Mouse (Mus musculus): Measurements from ENCODE around the gene Glp2r. TPM values are rescaled to one million over a fixed set of nuclear protein-coding genes. Genes with fewer than 3 reads are reported as not detected.

Glp2r gene
- polyA plus RNA-seq, 1 experiment from 2014 or later: 0.05 TPM

- H3K27me3 ChIP-seq: no peaks in the 10 kb centered on the region
- H3K36me3 ChIP-seq: no peaks in the 10 kb centered on the region
- WGBS: 77% methylated on average over 9 of the region's 9 CpGs
- H3K27ac ChIP-seq: no peak overlapping the region
- H3K9ac ChIP-seq: no peak overlapping the region
- no peak for ATAC-seq (ENCODE audit: low FRiP score, low read depth)
- no peak overlapping the region for H3K4me2 ChIP-seq (replicated peaks)
- 0 out of 2 replicates have a peak, but pooled peaks cover 4% of the 10 kb centered on the region for H3K4me1 ChIP-seq
- H3K9me3 ChIP-seq: no peaks in the 10 kb centered on the region
- H3K4me3 ChIP-seq: no peak overlapping the region
These were observed 158.7 kb downstream of the Glp2r start for GRCm38 (mm10) chr11:67612158-67612839.

Other genes with a start within 250 kb of the Glp2r start
- not detected in 2 replicates for gene Rcvrn, start 75.8 kb downstream of the Glp2r start, polyA plus RNA-seq (2015; fragmentation: Nextera tagmentation; extraction: Ambion mirVana)
- not detected in 2 replicates for gene Gsg1l2, start 3.5 kb upstream of the Glp2r start, polyA plus RNA-seq (2015; fragmentation: Nextera tagmentation; extraction: Ambion mirVana)
- 5.4 and 5.7 TPM in 2 replicates for gene Dhrs7c, start 27.0 kb upstream of the Glp2r start, polyA plus RNA-seq (2015; fragmentation: Nextera tagmentation; extraction: Ambion mirVana)
- gene Usp43, start 151.0 kb upstream of the Glp2r start, polyA plus RNA-seq (2015; fragmentation: Nextera tagmentation; extraction: Ambion mirVana): 0.51 and 0.63 TPM in 2 replicates
- gene Cfap52, start 194.5 kb upstream of the Glp2r start, polyA plus RNA-seq (2015; fragmentation: Nextera tagmentation; extraction: Ambion mirVana): 0.76 and 1.0 TPM in 2 replicates
- gene Stx8, start 195.0 kb upstream of the Glp2r start, polyA plus RNA-seq (2015; fragmentation: Nextera tagmentation; extraction: Ambion mirVana): 58.3 and 59.4 TPM in 2 replicates